Mouse (Mus musculus) limb, embryonic 14.5 days (tissue): ENCODE measurements around the gene Olfr679. TPM values are rescaled to one million over a fixed set of nuclear protein-coding genes. Genes with fewer than 3 reads are reported as not detected.

Source experiments
- ATAC-seq: fragments of 200-750 bp; cut with Nextera tagmentation; 2 replicates; pipeline ENCODE4 v1.8.0; 2017; ENCODE audit warnings: low read depth, moderate number of reproducible peaks, moderate TSS enrichment; ENCODE audit not compliant: low FRiP score
- DNase-seq: peaks from one replicate; pipeline ENCODE4 v3.0.0-alpha.2; 2015; ENCODE audit warnings: low spot score
- H3K27ac ChIP-seq: fragments of 300-500 bp; sonication (generic); replicated peaks from 2 replicates; pipeline ENCODE4 v1.5.1; 2014; ENCODE audit warnings: low read depth, mild to moderate bottlenecking, low read length, moderate library complexity, mixed read lengths
- H3K27me3 ChIP-seq: fragments of 300-500 bp; sonication (generic); 2 replicates; pipeline ENCODE4 v1.6.1; 2014; ENCODE audit warnings: low read length, mixed read lengths; ENCODE audit not compliant: control insufficient read depth, insufficient read depth
- H3K36me3 ChIP-seq: fragments of 300-500 bp; sonication (generic); 2 replicates; pipeline ENCODE4 v1.6.1; 2014; ENCODE audit warnings: mild to moderate bottlenecking, low read length, moderate library complexity, mixed read lengths; ENCODE audit not compliant: control insufficient read depth, insufficient read depth
- H3K4me1 ChIP-seq: fragments of 300-500 bp; sonication (generic); 2 replicates; pipeline ENCODE4 v1.6.1; 2014; ENCODE audit warnings: antibody characterized with exemption, low read length, mixed read lengths; ENCODE audit not compliant: control insufficient read depth, insufficient read depth
- H3K4me2 ChIP-seq: fragments of 300-500 bp; sonication (generic); replicated peaks from 2 replicates; pipeline ENCODE4 v1.6.1; 2014; ENCODE audit warnings: low read depth, mild to moderate bottlenecking, low read length, moderate library complexity; ENCODE audit not compliant: severe bottlenecking
- H3K4me3 ChIP-seq: fragments of 300-500 bp; sonication (generic); replicated peaks from 2 replicates; pipeline ENCODE4 v1.5.1; 2014; ENCODE audit warnings: low read length
- H3K9ac ChIP-seq: fragments of 300-500 bp; sonication (generic); 2 replicates; pipeline ENCODE4 v1.6.1; 2014; ENCODE audit warnings: mild to moderate bottlenecking, low read depth, low read length, moderate library complexity; ENCODE audit not compliant: severe bottlenecking
- H3K9me3 ChIP-seq: fragments of 300-500 bp; sonication (generic); 2 replicates; pipeline ENCODE4 v1.6.1; 2016; ENCODE audit warnings: low read length; ENCODE audit not compliant: control insufficient read depth
- POLR2A ChIP-seq: fragments of 200-500 bp; IDR thresholded peaks from 2 replicates; pipeline ENCODE4 v1.8.0; 2012; ENCODE audit warnings: inconsistent platforms, mild to moderate bottlenecking, moderate library complexity, borderline replicate concordance; ENCODE audit not compliant: insufficient read depth, insufficient read length; ENCODE audit errors: extremely low read depth
- polyA plus RNA-seq, 2 experiments: library from polyadenylated mRNA; depleted of rRNA in 1 of 2; stranded (reverse) in 1 of 2; unstranded in 1 of 2; fragments of >200 nt; fragmentation: Nextera tagmentation in 1 of 2; extraction: Ambion mirVana in 1 of 2; gene quantifications; 2 replicates each; pipeline versions ENCODE4 v1.2.1 to v1.2.3; 2012 to 2014

The Olfr679 gene
- polyA plus RNA-seq, 2 experiments = not detected

GRCm38 (mm10) chr7:105116536-105116935 lies 35.5 kb downstream of the Olfr679 start, which contains the start of gene Olfr681:
Olfr681 (plus strand) TSS chr7:105116836.
- Histone ChIP-seq H3K4me2 (no peak within 1 kb of the TSS), H3K36me3 (no peaks in the 10 kb centered on the region), H3K27me3 (no peaks in the 10 kb centered on the region), H3K4me1 (no peaks in the 10 kb centered on the region), H3K4me3 (no peak within 1 kb of the TSS), H3K9me3 (no peaks in the 10 kb centered on the region), H3K27ac (no peak within 1 kb of the TSS), H3K9ac (no peak within 1 kb of the TSS)
- no peak for TF ChIP-seq POLR2A
- DNase-seq (no peak), ATAC-seq (no peak)

Other genes with a start within 250 kb of the Olfr679 start
- gene Usp17lb, start 238.6 kb upstream of the Olfr679 start, polyA plus RNA-seq (2012; rRNA removed) = not detected in 2 replicates
- not detected in 2 replicates for gene Usp17lb, start 238.6 kb upstream of the Olfr679 start, polyA plus RNA-seq (2014; fragmentation: Nextera tagmentation; extraction: Ambion mirVana)
- gene Usp17la, start 224.2 kb upstream of the Olfr679 start, polyA plus RNA-seq (2012; rRNA removed) = not detected in 2 replicates
- gene Usp17la, start 224.2 kb upstream of the Olfr679 start, polyA plus RNA-seq (2014; fragmentation: Nextera tagmentation; extraction: Ambion mirVana) = not detected in 2 replicates
- not detected in 2 replicates for gene Olfr665, start 203.2 kb upstream of the Olfr679 start, polyA plus RNA-seq (2012; rRNA removed)
- not detected in 2 replicates for gene Olfr665, start 203.2 kb upstream of the Olfr679 start, polyA plus RNA-seq (2014; fragmentation: Nextera tagmentation; extraction: Ambion mirVana)
- gene Olfr666, start 185.3 kb upstream of the Olfr679 start, polyA plus RNA-seq (2012; rRNA removed) = not detected in 2 replicates
- not detected in 2 replicates for gene Olfr666, start 185.3 kb upstream of the Olfr679 start, polyA plus RNA-seq (2014; fragmentation: Nextera tagmentation; extraction: Ambion mirVana)
- gene Olfr667, start 159.7 kb upstream of the Olfr679 start, polyA plus RNA-seq (2012; rRNA removed) = not detected in 2 replicates
- not detected in 2 replicates for gene Olfr667, start 159.7 kb upstream of the Olfr679 start, polyA plus RNA-seq (2014; fragmentation: Nextera tagmentation; extraction: Ambion mirVana)
- gene Olfr668, start 153.1 kb upstream of the Olfr679 start, polyA plus RNA-seq (2012; rRNA removed) = not detected in 2 replicates
- not detected in 2 replicates for gene Olfr668, start 153.1 kb upstream of the Olfr679 start, polyA plus RNA-seq (2014; fragmentation: Nextera tagmentation; extraction: Ambion mirVana)
- gene Olfr669, start 147.0 kb upstream of the Olfr679 start, polyA plus RNA-seq (2012; rRNA removed) = 0.10 TPM in 1 of 2 replicates, not detected in the other
- gene Olfr669, start 147.0 kb upstream of the Olfr679 start, polyA plus RNA-seq (2014; fragmentation: Nextera tagmentation; extraction: Ambion mirVana) = not detected in 2 replicates
- not detected in 2 replicates for gene Olfr670, start 118.6 kb upstream of the Olfr679 start, polyA plus RNA-seq (2012; rRNA removed)
- 0.07 and 0.14 TPM in 2 replicates for gene Olfr670, start 118.6 kb upstream of the Olfr679 start, polyA plus RNA-seq (2014; fragmentation: Nextera tagmentation; extraction: Ambion mirVana)
- not detected in 2 replicates for gene Olfr671, start 102.1 kb upstream of the Olfr679 start, polyA plus RNA-seq (2012; rRNA removed)
- not detected in 2 replicates for gene Olfr671, start 102.1 kb upstream of the Olfr679 start, polyA plus RNA-seq (2014; fragmentation: Nextera tagmentation; extraction: Ambion mirVana)
- not detected in 2 replicates for gene Olfr672, start 79.2 kb upstream of the Olfr679 start, polyA plus RNA-seq (2012; rRNA removed)
- gene Olfr672, start 79.2 kb upstream of the Olfr679 start, polyA plus RNA-seq (2014; fragmentation: Nextera tagmentation; extraction: Ambion mirVana) = not detected in 2 replicates
- gene Olfr675, start 52.7 kb upstream of the Olfr679 start, polyA plus RNA-seq (2012; rRNA removed) = not detected in 2 replicates
- not detected in 2 replicates for gene Olfr675, start 52.7 kb upstream of the Olfr679 start, polyA plus RNA-seq (2014; fragmentation: Nextera tagmentation; extraction: Ambion mirVana)
- gene Olfr676, start 48.5 kb upstream of the Olfr679 start, polyA plus RNA-seq (2012; rRNA removed) = not detected in 2 replicates
- gene Olfr676, start 48.5 kb upstream of the Olfr679 start, polyA plus RNA-seq (2014; fragmentation: Nextera tagmentation; extraction: Ambion mirVana) = not detected in 2 replicates
- gene Olfr677, start 29.8 kb upstream of the Olfr679 start, polyA plus RNA-seq (2012; rRNA removed) = not detected in 2 replicates
- gene Olfr677, start 29.8 kb upstream of the Olfr679 start, polyA plus RNA-seq (2014; fragmentation: Nextera tagmentation; extraction: Ambion mirVana) = not detected in 2 replicates
- not detected in 2 replicates for gene Olfr678, start 16.7 kb upstream of the Olfr679 start, polyA plus RNA-seq (2012; rRNA removed)
- not detected in 2 replicates for gene Olfr678, start 16.7 kb upstream of the Olfr679 start, polyA plus RNA-seq (2014; fragmentation: Nextera tagmentation; extraction: Ambion mirVana)
- gene Olfr680-ps1, start 11.6 kb downstream of the Olfr679 start, polyA plus RNA-seq (2012; rRNA removed) = not detected in 2 replicates
- not detected in 2 replicates for gene Olfr680-ps1, start 11.6 kb downstream of the Olfr679 start, polyA plus RNA-seq (2014; fragmentation: Nextera tagmentation; extraction: Ambion mirVana)
- not detected in 2 replicates for gene Olfr681, start 35.6 kb downstream of the Olfr679 start, polyA plus RNA-seq (2012; rRNA removed)
- not detected in 2 replicates for gene Olfr681, start 35.6 kb downstream of the Olfr679 start, polyA plus RNA-seq (2014; fragmentation: Nextera tagmentation; extraction: Ambion mirVana)
- gene Olfr683, start 65.8 kb downstream of the Olfr679 start, polyA plus RNA-seq (2012; rRNA removed) = not detected in 2 replicates
- not detected in 2 replicates for gene Olfr683, start 65.8 kb downstream of the Olfr679 start, polyA plus RNA-seq (2014; fragmentation: Nextera tagmentation; extraction: Ambion mirVana)
- gene Olfr684, start 82.4 kb downstream of the Olfr679 start, polyA plus RNA-seq (2012; rRNA removed) = not detected in 2 replicates
- gene Olfr684, start 82.4 kb downstream of the Olfr679 start, polyA plus RNA-seq (2014; fragmentation: Nextera tagmentation; extraction: Ambion mirVana) = not detected in 2 replicates
- gene Olfr685, start 104.8 kb downstream of the Olfr679 start, polyA plus RNA-seq (2012; rRNA removed) = not detected in 2 replicates
- gene Olfr685, start 104.8 kb downstream of the Olfr679 start, polyA plus RNA-seq (2014; fragmentation: Nextera tagmentation; extraction: Ambion mirVana) = not detected in 2 replicates
- gene Olfr686, start 126.3 kb downstream of the Olfr679 start, polyA plus RNA-seq (2012; rRNA removed) = not detected in 2 replicates
- not detected in 2 replicates for gene Olfr686, start 126.3 kb downstream of the Olfr679 start, polyA plus RNA-seq (2014; fragmentation: Nextera tagmentation; extraction: Ambion mirVana)
- gene Olfr688, start 206.9 kb downstream of the Olfr679 start, polyA plus RNA-seq (2012; rRNA removed) = not detected in 2 replicates
- gene Olfr688, start 206.9 kb downstream of the Olfr679 start, polyA plus RNA-seq (2014; fragmentation: Nextera tagmentation; extraction: Ambion mirVana) = not detected in 2 replicates
- gene Olfr689, start 230.0 kb downstream of the Olfr679 start, polyA plus RNA-seq (2012; rRNA removed) = not detected in 2 replicates
- gene Olfr689, start 230.0 kb downstream of the Olfr679 start, polyA plus RNA-seq (2014; fragmentation: Nextera tagmentation; extraction: Ambion mirVana) = not detected in 2 replicates